Mouse (Mus musculus): ENCODE measurements around the gene Agfg1. TPM values are rescaled to one million over a fixed set of nuclear protein-coding genes. Genes with fewer than 3 reads are reported as not detected.

Agfg1 gene
- 133 TPM for polyA plus RNA-seq (2017; shearing (Covaris generic))

DNA sequence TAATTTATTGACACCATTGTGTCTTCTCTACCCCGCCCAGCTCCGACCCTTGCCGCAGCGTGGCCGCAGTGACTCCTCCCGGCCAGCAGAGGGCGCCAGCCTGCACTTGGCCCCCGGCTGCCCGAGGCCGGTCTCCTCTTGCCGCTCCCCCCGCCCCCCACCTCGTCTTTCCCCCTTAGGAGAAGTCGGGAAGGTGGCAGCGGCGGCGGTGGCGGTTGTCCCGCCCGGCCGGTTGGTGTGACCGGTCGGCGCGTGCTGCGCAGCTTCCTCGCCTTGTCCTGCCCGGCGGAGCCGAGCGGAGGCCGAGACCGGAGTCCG lies at the start of gene Agfg1:
Gene Agfg1, plus strand, starts transcription at position 188 of the 318 bp plus-strand sequence.

DNA sequence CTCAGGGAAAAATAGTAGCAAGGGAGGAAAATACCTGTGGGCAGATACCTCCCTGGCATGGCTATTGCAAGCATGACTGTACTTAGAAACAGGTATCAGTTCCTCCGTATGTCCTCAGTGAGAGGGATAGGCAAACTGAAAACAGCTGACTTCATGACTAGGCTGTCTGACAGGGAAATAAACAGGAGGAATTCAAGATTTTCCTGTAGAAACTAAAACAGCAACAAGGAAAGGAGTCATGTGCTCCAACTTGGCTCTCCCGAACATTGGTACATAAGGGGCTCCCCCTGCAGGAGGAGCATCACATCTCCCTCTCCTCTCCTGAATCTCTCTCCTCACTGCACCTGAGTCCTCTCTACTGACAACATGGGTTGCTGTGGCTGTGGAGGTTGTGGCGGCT lies 73.7 kb downstream of the Agfg1 start, which contains the start of gene A030005L19Rik:
Gene A030005L19Rik, plus strand, starts transcription at position 301 of the 400 bp plus-strand sequence.

DNA sequence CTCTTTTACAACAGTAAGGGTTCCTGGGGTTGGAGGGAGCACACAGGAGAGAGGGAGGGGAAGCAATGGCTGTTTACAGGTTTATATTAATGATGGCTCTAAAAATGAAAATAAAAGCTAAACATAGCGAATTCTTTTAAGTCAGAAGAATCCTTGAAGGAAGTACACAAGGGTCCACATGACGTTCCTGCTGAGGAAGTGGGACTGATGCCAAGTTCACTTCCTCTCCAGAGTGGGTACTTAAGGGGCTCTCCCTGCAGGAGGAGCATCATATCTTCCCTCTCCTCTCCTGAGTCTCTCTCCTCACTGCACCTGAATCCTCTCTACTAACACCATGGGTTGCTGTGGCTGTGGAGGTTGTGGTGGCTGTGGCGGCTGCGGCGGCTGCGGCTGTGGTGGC lies 85.4 kb downstream of the Agfg1 start, which contains the start of gene A030014E15Rik:
Gene A030014E15Rik, plus strand, starts transcription at position 268 of the 400 bp plus-strand sequence.

DNA sequence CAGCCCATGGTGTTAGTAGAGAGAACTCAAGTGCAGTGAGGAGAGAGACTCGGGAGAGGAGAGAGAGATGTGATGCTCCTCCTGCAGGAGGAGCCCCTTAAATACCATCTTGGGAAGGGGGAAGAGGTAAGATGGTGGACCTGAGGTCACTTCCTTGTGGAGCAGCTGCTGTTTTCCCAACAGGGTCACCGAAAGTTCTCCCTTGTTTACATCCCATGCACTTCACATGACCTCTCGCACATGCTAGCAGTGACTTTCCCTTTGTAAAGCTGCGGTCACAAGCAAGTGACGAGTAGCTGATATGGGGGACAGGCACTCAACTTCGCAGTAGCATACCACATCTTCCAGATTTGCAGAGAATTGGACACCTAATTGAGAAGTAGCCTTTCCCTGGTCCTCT lies 92.0 kb downstream of the Agfg1 start, which contains the start of gene Gm6217:
Gene Gm6217, minus strand, starts transcription at position 74 of the 400 bp plus-strand sequence.

DNA sequence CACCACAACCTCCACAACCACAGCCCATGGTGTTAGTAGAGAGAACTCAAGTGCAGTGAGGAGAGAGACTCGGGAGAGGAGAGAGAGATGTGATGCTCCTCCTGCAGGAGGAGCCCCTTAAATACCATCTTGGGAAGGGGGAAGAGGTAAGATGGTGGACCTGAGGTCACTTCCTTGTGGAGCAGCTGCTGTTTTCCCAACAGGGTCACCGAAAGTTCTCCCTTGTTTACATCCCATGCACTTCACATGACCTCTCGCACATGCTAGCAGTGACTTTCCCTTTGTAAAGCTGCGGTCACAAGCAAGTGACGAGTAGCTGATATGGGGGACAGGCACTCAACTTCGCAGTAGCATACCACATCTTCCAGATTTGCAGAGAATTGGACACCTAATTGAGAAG lies 104.0 kb downstream of the Agfg1 start, which contains the start of gene A030003K21Rik:
Gene A030003K21Rik, minus strand, starts transcription at position 94 of the 400 bp plus-strand sequence.

Other genes with a start within 250 kb of the Agfg1 start
- gene Mff, start 114.6 kb upstream of the Agfg1 start, polyA plus RNA-seq (2017; shearing (Covaris generic)) = 185 TPM
- 0.47 TPM for gene Tm4sf20, start 71.0 kb upstream of the Agfg1 start, polyA plus RNA-seq (2017; shearing (Covaris generic))
- not detected for gene Gm47791, start 68.2 kb upstream of the Agfg1 start, polyA plus RNA-seq (2017; shearing (Covaris generic))
- gene A030005L19Rik, start 73.8 kb downstream of the Agfg1 start, polyA plus RNA-seq (2017; shearing (Covaris generic)) = not detected
- not detected for gene A030014E15Rik, start 85.4 kb downstream of the Agfg1 start, polyA plus RNA-seq (2017; shearing (Covaris generic))
- gene Gm6217, start 91.9 kb downstream of the Agfg1 start, polyA plus RNA-seq (2017; shearing (Covaris generic)) = not detected
- gene A030003K21Rik, start 103.9 kb downstream of the Agfg1 start, polyA plus RNA-seq (2017; shearing (Covaris generic)) = not detected
- gene Gm7544, start 116.5 kb downstream of the Agfg1 start, polyA plus RNA-seq (2017; shearing (Covaris generic)) = not detected
- not detected for gene Gm47955, start 120.8 kb downstream of the Agfg1 start, polyA plus RNA-seq (2017; shearing (Covaris generic))
- not detected for gene Gm47959, start 161.1 kb downstream of the Agfg1 start, polyA plus RNA-seq (2017; shearing (Covaris generic))
- not detected for gene Slc19a3, start 199.0 kb downstream of the Agfg1 start, polyA plus RNA-seq (2017; shearing (Covaris generic))
- not detected for gene Krtap28-10, start 203.0 kb downstream of the Agfg1 start, polyA plus RNA-seq (2017; shearing (Covaris generic))
- 0.57 TPM for gene Gm47969, start 205.4 kb downstream of the Agfg1 start, polyA plus RNA-seq (2017; shearing (Covaris generic))
- gene A030005K14Rik, start 219.9 kb downstream of the Agfg1 start, polyA plus RNA-seq (2017; shearing (Covaris generic)) = not detected
- not detected for gene Krtap28-13, start 221.4 kb downstream of the Agfg1 start, polyA plus RNA-seq (2017; shearing (Covaris generic))

Measured in naive thymus-derived CD4-positive, alpha-beta T cell, adult 5 months (primary cell).